Mouse (Mus musculus) 416B (cell line): ENCODE measurements at regions not wholly inside any gene's neighbourhood (a gene's known extent, or its start where the extent isn't known, plus 50 kb on each side); places are given as distances from the start of the nearest gene placed in this dataset.
A peak's percentile ranks its signal among the peaks of the same experiment; 100 is the strongest.

Source experiments
- DNase-seq: peaks from one replicate; pipeline ENCODE4 v3.0.0; 2011; ENCODE audit warnings: low read depth

GRCm38 (mm10) chr13:15929890-15930289 lies 81.8 kb upstream of the Inhba start:
- DNase-seq = peak; percentile 85

GRCm38 (mm10) chr13:15931553-15932162 lies 80.0 kb upstream of the Inhba start:
- DNase-seq = peak; percentile 65

GRCm38 (mm10) chr13:15935689-15936088 lies 76.0 kb upstream of the Inhba start:
- DNase-seq = peak; percentile 43

GRCm38 (mm10) chr13:15936109-15936508 lies 75.5 kb upstream of the Inhba start:
- DNase-seq = peak; percentile 83

GRCm38 (mm10) chr13:15950143-15950542 lies 61.5 kb upstream of the Inhba start:
- no peak for DNase-seq

GRCm38 (mm10) chr13:15950885-15951610 lies 60.6 kb upstream of the Inhba start:
- DNase-seq = no peak
